Mouse (Mus musculus) CH12.LX (cell line): ENCODE data around the gene Ppy. TPM values are rescaled to one million over a fixed set of nuclear protein-coding genes. Genes with fewer than 3 reads are reported as not detected.

Experiments used
- DNase-seq: peaks from one replicate; pipeline ENCODE4 v3.0.0-alpha.2; 2013; ENCODE audit errors: extremely low read depth
- H3K27ac ChIP-seq: 2 replicates; pipeline ENCODE4 v1.5.1; 2012; ENCODE audit warnings: low read depth, mild to moderate bottlenecking, control low read depth, moderate library complexity; ENCODE audit not compliant: insufficient read depth
- H3K27me3 ChIP-seq: replicated peaks from 2 replicates; pipeline ENCODE3; 2012; ENCODE audit warnings: inconsistent platforms
- H3K36me3 ChIP-seq, 2 experiments: replicated peaks in 1 of 2; 2 replicates each; pipeline versions ENCODE3 to v1.6.1; 2012; ENCODE audit warnings: inconsistent platforms in 1 of 2, low read length in 1 of 2, mild to moderate bottlenecking in 1 of 2, mixed read lengths in 1 of 2, moderate library complexity in 1 of 2; ENCODE audit not compliant: control insufficient read depth in 1 of 2, insufficient read depth in 1 of 2
- H3K4me1 ChIP-seq, 2 experiments: 2 replicates each; pipeline ENCODE4 v1.6.1; 2012; ENCODE audit warnings: inconsistent platforms in 1 of 2, moderate library complexity in 1 of 2; ENCODE audit not compliant: insufficient read depth in 2 of 2, control insufficient read depth in 1 of 2
- H3K4me2 ChIP-seq: 2 replicates; pipeline ENCODE4 v1.6.1; 2012; ENCODE audit warnings: low read depth, mild to moderate bottlenecking, control low read depth; ENCODE audit not compliant: poor library complexity, insufficient read depth, severe bottlenecking
- H3K4me3 ChIP-seq, 3 experiments: fragments of 150-350 bp in 1 of 3; sonication (generic) in 1 of 3; replicated peaks in 1 of 3; 2 replicates each; pipeline versions ENCODE3 to v1.5.1; 2011 to 2012; ENCODE audit warnings: low read depth in 2 of 3, low read length in 2 of 3, mild to moderate bottlenecking in 2 of 3, moderate library complexity in 2 of 3, control low read depth in 1 of 3, improper control_type of control experiment in 1 of 3, inconsistent platforms in 1 of 3, mixed read lengths in 1 of 3; ENCODE audit not compliant: poor library complexity in 1 of 3
- H3K79me2 ChIP-seq: replicated peaks from 2 replicates; pipeline ENCODE4 v1.6.1; 2012; ENCODE audit warnings: mild to moderate bottlenecking, moderate library complexity; ENCODE audit not compliant: control insufficient read depth, poor library complexity, insufficient read depth, severe bottlenecking; ENCODE audit errors: extremely low read depth
- H3K9ac ChIP-seq: 2 replicates; pipeline ENCODE4 v1.6.1; 2012; ENCODE audit warnings: low read depth, mild to moderate bottlenecking, control low read depth, moderate library complexity; ENCODE audit not compliant: insufficient read depth
- H3K9me3 ChIP-seq: replicated peaks from 2 replicates; pipeline ENCODE3; 2012; ENCODE audit warnings: low read length, inconsistent platforms, mixed read lengths
- CHD2 ChIP-seq: IDR thresholded peaks from 2 replicates; pipeline ENCODE4 v1.6.1; 2011; ENCODE audit warnings: low read length, improper control_type of control experiment
- ETS1 ChIP-seq: conservative IDR thresholded peaks from 2 replicates; pipeline ENCODE4 v1.6.1; 2012; ENCODE audit warnings: low read depth, mild to moderate bottlenecking, inconsistent platforms, low read length, improper control_type of control experiment, moderate library complexity
- HCFC1 ChIP-seq: IDR thresholded peaks from 2 replicates; pipeline ENCODE4 v1.6.1; 2012; ENCODE audit warnings: low read depth, mild to moderate bottlenecking, inconsistent platforms, low read length, improper control_type of control experiment
- IRF4 ChIP-seq: IDR thresholded peaks from 2 replicates; pipeline ENCODE4 v1.6.1; 2014; ENCODE audit warnings: low read depth, mild to moderate bottlenecking, inconsistent platforms, low read length, improper control_type of control experiment
- MXI1 ChIP-seq: IDR thresholded peaks from 2 replicates; pipeline ENCODE4 v1.6.1; 2011; ENCODE audit warnings: mild to moderate bottlenecking, low read depth, low read length, improper control_type of control experiment
- MYC ChIP-seq: IDR thresholded peaks from 2 replicates; pipeline ENCODE4 v1.6.1; 2011; ENCODE audit warnings: low read depth, mild to moderate bottlenecking, improper control_type of control experiment, low read length
- PAX5 ChIP-seq: IDR thresholded peaks from 2 replicates; pipeline ENCODE4 v1.6.1; 2012; ENCODE audit warnings: low read length, inconsistent platforms, mixed read lengths
- USF1 ChIP-seq: IDR thresholded peaks from 2 replicates; pipeline ENCODE4 v1.6.1; 2014; ENCODE audit warnings: low read depth, mild to moderate bottlenecking, inconsistent platforms, low read length, improper control_type of control experiment
- dilution Hi-C: fragments of 300-500 bp; cut with MboI; formaldehyde crosslinking; loops from 2 replicates; pipeline ENCODE4 v1.14.3; 2020; ENCODE audit warnings: low sequenced_read_pairs; ENCODE audit not compliant: extremely low pct_unique_long_range_greater_than_20kb, extremely low pct_ligation_motif_present
- in situ Hi-C: fragments of 300-500 bp; cut with MboI; formaldehyde crosslinking; loops from 3 replicates; pipeline ENCODE4 v1.14.3; 2019; ENCODE audit warnings: low sequenced_read_pairs, low pct_ligation_motif_present, low pct_unique_long_range_greater_than_20kb, mixed read lengths
- polyA plus RNA-seq: library from polyadenylated mRNA; unstranded; fragments of >175 nt; gene quantifications from 2 replicates; pipeline ENCODE4 v1.2.1, GENCODE M21; 2012; ENCODE audit warnings: low read depth; ENCODE audit not compliant: insufficient read length
- total RNA-seq, 2 experiments: library from RNA; depleted of rRNA; stranded (reverse); fragments of 300-350 nt in 1 of 2; fragments of >200 nt in 1 of 2; gene quantifications; 2 replicates each; pipeline ENCODE4 v1.2.3; 2012 to 2014

The Ppy gene
- total RNA-seq (2012; rRNA removed) (not detected in 2 replicates), total RNA-seq (2014; rRNA removed) (not detected in 2 replicates), polyA plus RNA-seq (not detected in 2 replicates)

- no peak for TF ChIP-seq CHD2
- TF ChIP-seq MXI1: no peak
- peaks cover 93% of the 10 kb centered on the region for H3K27me3 ChIP-seq
- no peak within 1 kb of the TSS for H3K27ac ChIP-seq
- in situ Hi-C loops: loop anchor here (5.0 kb wide), 1 partner anchor 36 kb away; no protein-coding TSS in a partner anchor
- H3K9me3 ChIP-seq: no peaks in the 10 kb centered on the region
- no peaks in the 10 kb centered on the region for H3K79me2 ChIP-seq
- H3K4me1 ChIP-seq: peaks cover 14 to 28% of the 10 kb centered on the region in 2 experiments
- no peak for DNase-seq
- H3K9ac ChIP-seq: no peak within 1 kb of the TSS
- no peaks in the 10 kb centered on the region for H3K36me3 ChIP-seq
- dilution Hi-C loops: no loop called here
- no peak within 1 kb of the TSS for H3K4me3 ChIP-seq
- 0 out of 2 replicates have a peak within 1 kb of the TSS, but pooled peaks have one; percentile 30 for H3K4me2 ChIP-seq
Measured at GRCm38 (mm10) chr11:102101219-102101618, at the start of gene Ppy. Ppy (minus strand) TSS chr11:102101319.

GRCm38 (mm10) chr11:102147213-102147989 lies 46.3 kb upstream of the Ppy start:
- Histone ChIP-seq H3K27me3 (peaks cover 51% of the 10 kb centered on the region), H3K36me3 (peaks cover under 1 to 1% of the 10 kb centered on the region in 2 experiments), H3K4me1 (no peaks in the 10 kb centered on the region), H3K4me3 (no peak overlapping the region), H3K27ac (no peak overlapping the region)
- TF ChIP-seq CHD2 (no peak), HCFC1 (no peak), USF1 (no peak), PAX5 (no peak), IRF4 (no peak), ETS1 (no peak)
- TF ChIP-seq, all 38 proteins: peak for 0
- dilution Hi-C loops (no loop called here), in situ Hi-C loops (no loop called here)
- DNase-seq: no peak
- Histone ChIP-seq H3K4me2 (no peak overlapping the region), H3K79me2 (no peaks in the 10 kb centered on the region), H3K9me3 (peaks cover 6% of the 10 kb centered on the region), H3K9ac (no peak overlapping the region)

DNA sequence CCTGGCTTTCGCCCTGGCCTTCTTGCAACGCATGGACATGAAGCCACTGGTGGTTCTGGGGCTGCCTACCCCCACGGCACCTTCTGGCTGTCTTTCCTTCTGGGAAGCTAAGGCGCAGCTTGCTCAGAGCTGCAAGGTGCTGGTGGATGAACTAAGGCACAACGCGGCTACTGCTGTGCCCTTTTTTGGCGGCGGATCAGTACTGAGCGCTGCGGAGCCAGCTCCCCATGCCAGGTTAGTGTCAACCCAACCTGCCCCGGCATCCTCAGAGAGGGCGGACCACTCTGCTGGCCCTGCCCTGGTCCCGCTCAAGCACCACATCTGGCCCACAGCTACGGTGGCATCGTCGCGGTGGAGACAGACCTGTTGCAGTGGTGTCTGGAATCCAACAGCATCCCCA lies 45.4 kb upstream of the Ppy start:
- no peak for TF ChIP-seq MYC
- H3K27ac ChIP-seq: no peak overlapping the region
- H3K4me3 ChIP-seq: no peak overlapping the region
- no peak overlapping the region for H3K4me2 ChIP-seq
- no peaks in the 10 kb centered on the region for H3K36me3 ChIP-seq
- no peak overlapping the region for H3K9ac ChIP-seq
- H3K4me1 ChIP-seq: no peaks in the 10 kb centered on the region
- peaks cover 6% of the 10 kb centered on the region for H3K9me3 ChIP-seq
- in situ Hi-C loops: no loop called here
- H3K79me2 ChIP-seq: no peaks in the 10 kb centered on the region
- dilution Hi-C loops: no loop called here
- DNase-seq: no peak
- H3K27me3 ChIP-seq: peaks cover 54% of the 10 kb centered on the region
